Mouse (Mus musculus) ES-CJ7 (cell line): ENCODE results near the gene Rbp1.
A peak's percentile ranks its signal among the peaks of the same experiment; 100 is the strongest.

Experiments
- DNase-seq: peaks from one replicate; pipeline ENCODE4 v3.0.0; 2011; ENCODE audit warnings: low read depth, low spot score

The Rbp1 gene

GRCm38 (mm10) chr9:98424725-98425210 is 2.0 kb downstream of the Rbp1 start:
- DNase-seq: peak; percentile 39

GRCm38 (mm10) chr9:98425351-98425880 is 2.7 kb downstream of the Rbp1 start:
- DNase-seq: peak; percentile 25

DNA sequence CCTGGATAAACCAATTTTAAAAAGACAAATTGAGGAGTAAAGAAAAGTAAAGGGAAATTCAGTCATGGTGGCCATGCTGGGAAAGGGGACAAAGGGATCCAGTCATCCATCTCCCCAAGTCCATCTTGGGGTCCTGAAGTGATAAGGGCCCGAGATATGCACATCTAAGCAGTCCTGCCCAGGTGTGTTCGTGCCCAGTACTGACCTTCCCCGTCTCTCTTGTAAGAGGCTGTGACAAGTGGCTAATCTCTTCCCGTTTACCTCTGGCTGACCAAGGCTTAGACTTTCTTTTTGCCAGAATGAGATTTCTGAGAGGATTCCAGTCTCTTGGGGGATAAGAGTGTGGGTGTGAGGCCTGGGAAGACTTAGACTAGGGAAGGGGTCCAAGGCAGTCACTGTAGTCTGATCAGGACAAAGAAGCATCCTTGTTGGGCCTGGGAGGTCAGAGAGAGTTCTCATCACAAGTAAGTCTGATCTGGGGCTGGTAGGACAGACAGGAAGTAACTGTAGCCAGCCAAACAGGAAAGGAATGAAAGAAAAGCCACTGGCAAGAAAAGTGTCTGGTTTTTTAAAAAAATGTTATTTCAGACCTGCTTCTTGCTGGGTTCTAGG is 5.3 kb downstream of the Rbp1 start:
- no peak for DNase-seq

DNA sequence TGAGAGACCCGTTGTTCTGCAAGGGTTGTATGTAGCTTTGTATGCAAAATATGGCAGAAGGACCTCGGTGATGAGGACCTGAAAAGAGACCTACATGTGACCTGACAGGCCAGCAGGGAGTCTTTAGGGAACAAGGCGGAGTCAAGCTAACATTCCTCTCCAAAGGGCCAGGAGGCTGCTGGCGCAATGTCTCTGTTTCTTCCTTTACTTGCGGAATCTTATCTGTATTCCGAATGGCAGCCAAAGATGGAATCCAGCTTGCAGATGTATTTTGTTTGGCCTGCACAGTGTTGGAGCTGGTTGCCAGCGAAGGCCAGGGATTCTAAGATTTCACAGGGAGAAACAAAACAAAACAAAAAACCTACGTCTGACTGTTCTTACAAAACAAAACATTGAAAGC is 6.0 kb downstream of the Rbp1 start:
- DNase-seq: no peak

- DNase-seq: peak; percentile 33
These were observed 7.0 kb downstream of the Rbp1 start for GRCm38 (mm10) chr9:98429806-98430205.

DNA sequence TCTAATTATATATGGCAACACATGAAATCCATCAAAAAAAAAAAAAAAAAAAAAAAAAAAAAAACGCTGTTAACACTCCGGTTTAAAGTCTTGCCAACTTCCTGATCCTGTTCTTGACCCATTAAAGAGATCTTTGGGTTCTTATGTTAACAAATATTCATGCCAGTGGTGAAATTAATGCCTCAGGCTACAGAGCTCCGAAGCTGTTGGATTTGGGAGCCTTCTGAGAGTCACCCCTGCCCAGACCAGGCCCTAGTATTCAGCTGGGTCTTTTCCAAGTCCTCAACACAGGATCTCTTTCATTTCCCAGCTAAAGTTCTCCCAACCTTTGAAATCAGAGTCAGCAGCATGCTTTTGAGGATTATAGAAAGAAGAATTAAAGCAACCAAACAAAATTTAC is 7.8 kb downstream of the Rbp1 start:
- DNase-seq: no peak

DNA sequence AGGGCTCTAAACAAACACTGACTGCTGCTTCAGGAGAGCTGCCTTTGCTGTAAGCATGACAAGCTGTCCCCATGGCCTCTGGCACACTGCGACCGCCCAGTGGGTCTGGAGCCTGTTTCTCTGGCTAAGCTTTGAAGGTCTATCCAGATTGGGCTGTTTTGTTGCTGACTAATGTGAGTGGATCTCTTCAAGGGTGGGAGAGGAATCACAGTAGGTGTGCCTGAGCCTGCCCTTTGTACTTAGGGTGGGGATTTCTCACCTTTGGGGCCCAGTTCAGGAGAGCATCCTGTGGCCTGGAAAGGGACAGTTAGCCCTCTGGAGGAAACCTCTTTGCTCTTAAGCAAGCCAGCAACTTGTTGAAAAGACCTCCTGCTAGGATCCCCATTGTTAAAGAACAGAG is 10.3 kb downstream of the Rbp1 start:
- peak; percentile 91 for DNase-seq

GRCm38 (mm10) chr9:98433956-98434588 is 11.3 kb downstream of the Rbp1 start:
- DNase-seq: no peak

- DNase-seq: no peak
These were observed 15.1 kb downstream of the Rbp1 start for GRCm38 (mm10) chr9:98437819-98438218.

DNA sequence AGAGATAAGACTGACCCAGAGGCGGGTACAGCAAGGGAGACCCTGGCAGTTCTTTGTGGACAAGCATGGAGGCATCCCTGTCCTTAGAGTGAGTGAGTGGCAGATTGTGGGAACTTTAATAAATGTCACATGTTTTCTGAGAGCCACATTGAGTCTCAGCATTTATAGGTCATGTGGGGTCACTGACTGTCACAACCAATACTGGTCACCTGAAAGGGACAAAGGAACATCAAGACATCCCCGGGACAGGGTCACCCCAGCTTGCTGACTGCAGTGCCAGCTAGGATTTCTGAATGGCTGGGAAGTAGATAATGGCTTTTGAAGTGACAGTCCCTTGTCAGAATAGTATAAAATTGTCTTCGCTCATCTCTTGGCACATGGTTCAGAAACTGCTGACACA is 16.3 kb downstream of the Rbp1 start:
- no peak for DNase-seq

- DNase-seq: peak; percentile 35
These were observed 19.9 kb downstream of the Rbp1 start for GRCm38 (mm10) chr9:98442638-98443037.

DNA sequence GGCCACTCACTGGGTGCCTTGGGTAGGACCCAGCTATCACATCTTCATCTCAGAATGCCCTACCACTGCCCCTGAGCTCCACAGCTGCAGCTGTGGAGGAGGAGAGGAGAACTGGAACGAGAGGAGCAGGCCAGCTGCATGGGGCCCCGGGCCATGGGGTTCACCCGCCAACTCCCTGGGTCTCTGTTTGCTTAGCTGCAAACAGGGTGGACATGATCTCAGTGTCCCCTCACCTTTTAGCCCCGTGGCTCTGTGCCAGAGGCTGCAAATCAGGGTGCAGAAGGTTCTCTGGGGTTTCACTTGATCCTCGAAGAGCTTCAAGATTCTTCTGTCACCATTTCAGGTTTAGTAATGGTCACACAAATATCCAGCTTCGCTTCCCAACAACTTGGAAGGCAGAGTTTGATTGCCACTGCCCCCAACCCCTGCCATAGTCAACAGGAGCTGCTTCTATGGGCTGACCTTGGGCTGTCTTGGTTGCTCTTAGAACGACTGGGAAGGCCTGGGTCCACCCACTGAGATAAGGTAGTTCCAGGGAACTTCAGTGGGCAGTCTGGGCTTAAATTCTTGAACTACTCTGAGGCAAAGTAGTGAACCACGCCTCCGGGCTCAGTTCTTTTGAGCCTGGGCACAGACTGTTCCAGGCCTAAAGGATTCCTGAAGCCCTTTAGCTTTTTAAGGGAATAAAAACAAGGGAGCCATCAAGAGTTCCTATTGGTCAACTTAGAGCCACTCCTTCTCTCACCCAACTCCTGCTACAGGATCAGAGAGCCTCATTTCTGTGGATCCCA is 22.8 kb downstream of the Rbp1 start:
- no peak for DNase-seq

GRCm38 (mm10) chr9:98450976-98451375 is 28.2 kb downstream of the Rbp1 start:
- DNase-seq: no peak

DNA sequence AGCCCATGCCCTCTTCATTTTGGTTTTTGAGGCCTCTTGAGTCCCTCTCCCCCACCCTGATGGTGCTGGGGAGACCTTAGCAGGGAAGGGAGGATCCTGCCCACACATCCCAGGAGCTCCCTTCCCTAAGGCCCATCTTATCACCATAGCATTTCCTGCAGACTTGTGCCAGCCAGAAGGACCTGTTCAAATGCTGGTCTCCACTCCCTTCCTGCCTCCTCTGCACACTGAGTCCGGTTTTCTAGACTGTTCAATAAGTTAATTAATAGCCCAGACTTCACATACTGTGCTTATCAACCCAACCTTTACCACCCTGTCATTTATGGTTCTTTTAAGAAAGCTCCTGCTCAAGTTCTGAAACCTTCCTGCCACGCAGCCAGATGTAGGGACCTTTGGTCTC is 43.9 kb downstream of the Rbp1 start:
- DNase-seq: no peak

DNA sequence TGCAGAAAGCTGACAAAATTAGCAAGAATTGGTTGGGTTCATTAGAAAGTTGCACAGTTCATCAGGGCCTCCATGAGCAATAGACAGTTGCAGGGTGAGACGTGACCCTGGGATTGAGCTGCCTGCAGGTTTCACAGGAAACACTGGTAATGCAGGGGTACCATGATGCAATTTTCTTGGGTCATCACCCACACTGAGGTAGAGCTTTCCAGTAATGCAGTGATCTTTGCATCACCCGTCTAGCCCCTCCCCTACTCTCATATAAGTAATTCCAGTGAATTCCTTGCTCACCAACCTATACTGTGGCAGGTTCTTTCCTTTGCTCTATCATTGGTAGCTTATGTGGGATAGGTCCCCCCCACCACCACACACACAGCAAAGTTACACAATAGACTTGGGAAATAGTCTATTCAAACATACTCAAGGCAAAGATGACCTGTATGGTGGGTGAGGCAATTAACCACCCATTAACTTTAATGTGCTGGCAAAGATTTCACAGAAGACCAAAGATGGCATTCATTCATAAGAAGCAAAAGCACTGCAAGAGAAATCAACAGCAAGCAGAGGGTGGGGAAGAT is 57.5 kb downstream of the Rbp1 start:
- no peak for DNase-seq

GRCm38 (mm10) chr9:98482256-98482655 is 59.5 kb downstream of the Rbp1 start:
- DNase-seq: no peak

GRCm38 (mm10) chr9:98485020-98485419 is 62.3 kb downstream of the Rbp1 start:
- DNase-seq: no peak

DNA sequence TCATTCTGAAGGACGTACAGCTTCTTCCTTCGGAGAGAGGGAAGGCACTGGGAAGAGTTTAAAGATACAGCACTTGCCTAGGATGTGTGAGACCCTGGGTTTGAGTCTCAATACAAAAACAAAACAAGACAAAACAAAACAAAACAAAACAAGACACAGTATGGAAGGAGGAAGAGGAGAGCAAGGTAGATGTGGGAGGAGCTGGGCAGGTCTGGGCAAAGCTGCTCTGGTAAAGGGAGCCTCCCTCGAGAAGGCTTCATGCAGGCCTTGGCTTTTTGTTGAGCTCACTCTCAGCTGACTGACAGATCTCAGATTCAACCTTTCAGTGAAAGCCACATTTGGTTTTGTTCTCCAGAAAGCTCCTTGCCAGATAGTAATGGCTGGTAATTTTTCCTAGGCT is 63.1 kb downstream of the Rbp1 start, which contains the start of gene Rbp2:
Gene Rbp2, plus strand, starts transcription at position 301 of the 400 bp plus-strand sequence.
- no peak for DNase-seq

DNA sequence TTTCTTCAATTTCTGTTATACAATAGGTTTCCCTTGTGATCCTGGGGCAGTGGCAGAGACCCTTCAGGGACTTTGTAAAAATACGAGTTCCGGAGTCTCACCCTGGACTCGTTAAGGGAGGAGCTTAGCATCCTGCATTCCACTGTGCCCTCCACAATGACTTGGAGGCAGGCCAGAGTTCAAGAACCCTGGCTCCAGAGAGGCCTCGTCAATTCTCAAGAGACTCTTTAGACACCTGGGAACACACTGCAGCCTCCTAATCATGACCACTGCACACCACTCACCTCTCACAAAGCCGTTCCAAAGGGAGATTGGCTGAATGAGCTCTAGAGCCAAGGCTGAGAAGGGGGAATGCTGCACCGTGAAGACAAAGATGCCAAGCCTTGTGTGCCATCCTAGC is 64.5 kb downstream of the Rbp1 start:
- DNase-seq: no peak

GRCm38 (mm10) chr9:98489532-98489931 is 66.8 kb downstream of the Rbp1 start:
- DNase-seq: no peak

DNA sequence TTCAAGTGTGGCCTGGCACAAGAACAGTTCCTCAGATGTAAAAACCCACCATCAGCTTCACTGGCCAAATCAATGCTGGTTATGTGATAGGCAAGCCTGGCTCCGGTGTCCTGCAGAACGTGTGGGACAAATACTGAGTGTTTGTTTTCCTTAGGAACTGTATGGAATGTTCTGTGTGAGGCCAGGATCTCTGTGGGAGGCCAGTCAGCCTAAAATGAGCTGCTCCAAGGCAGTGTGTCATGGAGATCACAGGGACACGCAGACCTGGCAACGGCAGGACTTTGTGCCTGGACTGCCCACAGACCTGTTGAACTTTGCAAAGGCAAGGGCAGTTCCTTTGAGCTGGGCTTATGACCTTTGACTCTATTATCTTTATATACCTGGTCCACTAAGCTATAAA is 67.4 kb downstream of the Rbp1 start:
- DNase-seq: no peak

- no peak for DNase-seq
These were observed 68.3 kb downstream of the Rbp1 start for GRCm38 (mm10) chr9:98491071-98491470.
